Mouse (Mus musculus): ENCODE results near the gene Nprl3. TPM values are rescaled to one million over a fixed set of nuclear protein-coding genes. Genes with fewer than 3 reads are reported as not detected.
"Not testable (repeated sequence)": the region's sequence is repeated elsewhere in the genome, so short reads cannot be mapped to it uniquely, and the experiment has no call there.

Nprl3 gene
- polyA plus RNA-seq, 1 experiment = 32.7 TPM

- WGBS = 78% methylated on average over 7 of the region's 7 CpGs
- no peak for DNase-seq (ENCODE audit: low read depth, low spot score)
These were observed 17.7 kb upstream of the Nprl3 start for GRCm38 (mm10) chr11:32285031-32285775.

GRCm38 (mm10) chr11:32284582-32284981 is 17.1 kb upstream of the Nprl3 start:
- WGBS = 44% methylated on average over 2 of the region's 2 CpGs
- DNase-seq (ENCODE audit: low read depth, low spot score) = not testable (repeated sequence)

GRCm38 (mm10) chr11:32283091-32283777 is 15.7 kb upstream of the Nprl3 start, which contains the start of gene Hba-a1:
Gene Hba-a1 (plus strand): TSS chr11:32283511.
- DNase-seq (ENCODE audit: low read depth, low spot score) = not testable (repeated sequence)
- 80% methylated on average over 1 of the region's 5 CpGs for WGBS

GRCm38 (mm10) chr11:32281416-32282144 is 14.1 kb upstream of the Nprl3 start:
- 79% methylated on average over 1 of the region's 1 CpGs for WGBS
- no peak for DNase-seq (ENCODE audit: low read depth, low spot score)

- no peak for DNase-seq (ENCODE audit: low read depth, low spot score)
- WGBS = 54% methylated on average over 2 of the region's 2 CpGs
These were observed 13.1 kb upstream of the Nprl3 start for GRCm38 (mm10) chr11:32280646-32281045.

GRCm38 (mm10) chr11:32278458-32278957 is 11.0 kb upstream of the Nprl3 start:
- no peak for DNase-seq (ENCODE audit: low read depth, low spot score)
- WGBS = 73% methylated on average over 12 of the region's 12 CpGs

- WGBS = 66% methylated on average over 21 of the region's 21 CpGs
- no peak for DNase-seq (ENCODE audit: low read depth, low spot score)
These were observed 10.4 kb upstream of the Nprl3 start for GRCm38 (mm10) chr11:32277736-32278457.

- 72% methylated on average over 3 of the region's 3 CpGs for WGBS
These were observed 8.8 kb upstream of the Nprl3 start, which contains the start of gene Hba-x for GRCm38 (mm10) chr11:32276347-32276746. Gene Hba-x (plus strand): TSS chr11:32276400.

GRCm38 (mm10) chr11:32271178-32271577 is 3.7 kb upstream of the Nprl3 start:
- DNase-seq (ENCODE audit: low read depth, low spot score) = no peak
- 38% methylated on average over 4 of the region's 4 CpGs for WGBS

More at GRCm38 (mm10) chr11:32276347-32276746, 8.8 kb upstream of the Nprl3 start, which contains the start of gene Hba-x:
- no peak for DNase-seq (ENCODE audit: low read depth, low spot score)

GRCm38 (mm10) chr11:32268952-32269351 is 1.4 kb upstream of the Nprl3 start:
- no peak for DNase-seq (ENCODE audit: low read depth, low spot score)
- 78% methylated on average over 5 of the region's 5 CpGs for WGBS

- DNase-seq (ENCODE audit: low read depth, low spot score) = no peak
- 28% methylated on average over 5 of the region's 5 CpGs for WGBS
These were observed 457 bp upstream of the Nprl3 start for GRCm38 (mm10) chr11:32267964-32268363.

- 16% methylated on average over 6 of the region's 6 CpGs for WGBS
- DNase-seq (ENCODE audit: low read depth, low spot score) = no peak
These were observed 731 bp downstream of the Nprl3 start for GRCm38 (mm10) chr11:32266776-32267175.

GRCm38 (mm10) chr11:32266194-32266593 is 1.3 kb downstream of the Nprl3 start:
- no peak for DNase-seq (ENCODE audit: low read depth, low spot score)
- WGBS = 91% methylated on average over 6 of the region's 6 CpGs

GRCm38 (mm10) chr11:32265117-32265738 is 2.3 kb downstream of the Nprl3 start:
- DNase-seq (ENCODE audit: low read depth, low spot score) = no peak
- WGBS = 89% methylated on average over 3 of the region's 3 CpGs

GRCm38 (mm10) chr11:32262674-32263415 is 4.7 kb downstream of the Nprl3 start:
- WGBS = 84% methylated on average over 10 of the region's 10 CpGs
- DNase-seq (ENCODE audit: low read depth, low spot score) = no peak

GRCm38 (mm10) chr11:32256566-32256965 is 10.9 kb downstream of the Nprl3 start:
- WGBS = 93% methylated on average over 3 of the region's 3 CpGs
- no peak for DNase-seq (ENCODE audit: low read depth, low spot score)

- WGBS = 100% methylated on average over 1 of the region's 1 CpGs
- no peak for DNase-seq (ENCODE audit: low read depth, low spot score)
These were observed 11.4 kb downstream of the Nprl3 start for GRCm38 (mm10) chr11:32256146-32256545.

- 98% methylated on average over 1 of the region's 1 CpGs for WGBS
- DNase-seq (ENCODE audit: low read depth, low spot score) = no peak
These were observed 14.4 kb downstream of the Nprl3 start for GRCm38 (mm10) chr11:32253121-32253520.
